Mouse (Mus musculus) heart, adult 11 months (tissue): ENCODE measurements around the gene Eme2.
"Not testable (repeated sequence)": the region's sequence is repeated elsewhere in the genome, so short reads cannot be mapped to it uniquely, and the experiment has no call there.

Experiments
- DNase-seq: peaks from one replicate; pipeline ENCODE4 v3.0.0; 2022

Gene Eme2

GRCm38 (mm10) chr17:24894995-24895547 lies at the start of gene Eme2, which contains the start of gene Mrps34:
TSS of gene Eme2 (minus strand) at chr17:24895087.
TSS of gene Mrps34 (plus strand) at chr17:24895116.
- peak; percentile 98 for DNase-seq

GRCm38 (mm10) chr17:24943589-24943988 lies 48.7 kb upstream of the Eme2 start:
- DNase-seq = not testable (repeated sequence)

GRCm38 (mm10) chr17:24943036-24943435 lies 48.1 kb upstream of the Eme2 start:
- DNase-seq = no peak

GRCm38 (mm10) chr17:24942453-24942852 lies 47.6 kb upstream of the Eme2 start:
- DNase-seq = peak; percentile 90

- no peak for DNase-seq
Measured at GRCm38 (mm10) chr17:24937266-24937665, 42.4 kb upstream of the Eme2 start.

- DNase-seq = peak; percentile 99
Measured at GRCm38 (mm10) chr17:24936259-24937237, 41.7 kb upstream of the Eme2 start, which contains the start of gene Mapk8ip3. TSS of gene Mapk8ip3 (minus strand) at chr17:24936977.

GRCm38 (mm10) chr17:24935666-24936065 lies 40.8 kb upstream of the Eme2 start:
- DNase-seq = no peak

GRCm38 (mm10) chr17:24934926-24935325 lies 40.0 kb upstream of the Eme2 start:
- no peak for DNase-seq

- DNase-seq = no peak
Measured at GRCm38 (mm10) chr17:24933163-24933562, 38.3 kb upstream of the Eme2 start.

- DNase-seq = no peak
Measured at GRCm38 (mm10) chr17:24932431-24932830, 37.5 kb upstream of the Eme2 start.

- DNase-seq = no peak
Measured at GRCm38 (mm10) chr17:24929506-24929905, 34.6 kb upstream of the Eme2 start.

- no peak for DNase-seq
Measured at GRCm38 (mm10) chr17:24923246-24923645, 28.4 kb upstream of the Eme2 start.

GRCm38 (mm10) chr17:24913984-24914383 lies 19.1 kb upstream of the Eme2 start:
- DNase-seq = no peak

GRCm38 (mm10) chr17:24907591-24907990 lies 12.7 kb upstream of the Eme2 start:
- peak; percentile 57 for DNase-seq

GRCm38 (mm10) chr17:24903767-24904166 lies 8.9 kb upstream of the Eme2 start:
- DNase-seq = peak; percentile 89

GRCm38 (mm10) chr17:24902671-24903474 lies 8.0 kb upstream of the Eme2 start:
- peak; percentile 92 for DNase-seq

- DNase-seq = peak; percentile 80
Measured at GRCm38 (mm10) chr17:24902124-24902523, 7.2 kb upstream of the Eme2 start.

GRCm38 (mm10) chr17:24900014-24900413 lies 5.1 kb upstream of the Eme2 start:
- DNase-seq = peak; percentile 89

- DNase-seq = peak; percentile 98
Measured at GRCm38 (mm10) chr17:24899153-24899552, 4.3 kb upstream of the Eme2 start.

GRCm38 (mm10) chr17:24898041-24898854 lies 3.4 kb upstream of the Eme2 start:
- DNase-seq = peak; percentile 93

- DNase-seq = peak; percentile 92
Measured at GRCm38 (mm10) chr17:24897600-24897999, 2.7 kb upstream of the Eme2 start.

GRCm38 (mm10) chr17:24896993-24897269 lies 2.0 kb upstream of the Eme2 start:
- peak; percentile 94 for DNase-seq
